Mouse (Mus musculus) stomach, embryonic 15.5 days (tissue): ENCODE data around the gene Cyp4f17. TPM values are rescaled to one million over a fixed set of nuclear protein-coding genes. Genes with fewer than 3 reads are reported as not detected.
"Not testable (repeated sequence)": the region's sequence is repeated elsewhere in the genome, so short reads cannot be mapped to it uniquely, and the experiment has no call there.

Experiments
- ATAC-seq: fragments of 200-750 bp; cut with Nextera tagmentation; 2 replicates; pipeline ENCODE4 v1.8.0; 2017; ENCODE audit warnings: low read depth, moderate number of reproducible peaks, moderate TSS enrichment; ENCODE audit not compliant: insufficient read depth, low FRiP score
- H3K27ac ChIP-seq: fragments of 300-500 bp; sonication (generic); 2 replicates; pipeline ENCODE4 v1.5.1; 2015; ENCODE audit warnings: mild to moderate bottlenecking, inconsistent platforms
- H3K27me3 ChIP-seq: fragments of 300-500 bp; sonication (generic); replicated peaks from 2 replicates; pipeline ENCODE4 v1.6.1; 2015; ENCODE audit warnings: inconsistent platforms
- H3K36me3 ChIP-seq: fragments of 300-500 bp; sonication (generic); 2 replicates; pipeline ENCODE4 v1.6.1; 2015; ENCODE audit warnings: inconsistent platforms
- H3K4me1 ChIP-seq: fragments of 300-500 bp; sonication (generic); 2 replicates; pipeline ENCODE4 v1.6.1; 2015; ENCODE audit warnings: inconsistent platforms
- H3K4me2 ChIP-seq: fragments of 300-500 bp; sonication (generic); 2 replicates; pipeline ENCODE4 v1.6.1; 2015; ENCODE audit warnings: mild to moderate bottlenecking, inconsistent platforms
- H3K4me3 ChIP-seq: fragments of 300-500 bp; sonication (generic); replicated peaks from 2 replicates; pipeline ENCODE4 v1.5.1; 2015; ENCODE audit warnings: inconsistent platforms
- H3K9ac ChIP-seq: fragments of 300-500 bp; sonication (generic); 2 replicates; pipeline ENCODE4 v1.6.1; 2015; ENCODE audit warnings: inconsistent platforms
- H3K9me3 ChIP-seq: fragments of 300-500 bp; sonication (generic); 2 replicates; pipeline ENCODE4 v1.6.1; 2016; ENCODE audit warnings: inconsistent platforms
- WGBS: fragments of 180-500 bp; shearing (Covaris S2); methylation state at CpG from one replicate; pipeline ENCODE4 v1.1.7; 2015; 5-methylcytosine and 5-hydroxymethylcytosine counted together
- polyA plus RNA-seq: library from polyadenylated mRNA; unstranded; fragments of >200 nt; fragmentation: Nextera tagmentation; extraction: Ambion mirVana; gene quantifications from 2 replicates; pipeline ENCODE4 v1.2.1, GENCODE M21; 2015

The Cyp4f17 gene
- polyA plus RNA-seq, 1 experiment from 2014 or later = 7.4 TPM

DNA sequence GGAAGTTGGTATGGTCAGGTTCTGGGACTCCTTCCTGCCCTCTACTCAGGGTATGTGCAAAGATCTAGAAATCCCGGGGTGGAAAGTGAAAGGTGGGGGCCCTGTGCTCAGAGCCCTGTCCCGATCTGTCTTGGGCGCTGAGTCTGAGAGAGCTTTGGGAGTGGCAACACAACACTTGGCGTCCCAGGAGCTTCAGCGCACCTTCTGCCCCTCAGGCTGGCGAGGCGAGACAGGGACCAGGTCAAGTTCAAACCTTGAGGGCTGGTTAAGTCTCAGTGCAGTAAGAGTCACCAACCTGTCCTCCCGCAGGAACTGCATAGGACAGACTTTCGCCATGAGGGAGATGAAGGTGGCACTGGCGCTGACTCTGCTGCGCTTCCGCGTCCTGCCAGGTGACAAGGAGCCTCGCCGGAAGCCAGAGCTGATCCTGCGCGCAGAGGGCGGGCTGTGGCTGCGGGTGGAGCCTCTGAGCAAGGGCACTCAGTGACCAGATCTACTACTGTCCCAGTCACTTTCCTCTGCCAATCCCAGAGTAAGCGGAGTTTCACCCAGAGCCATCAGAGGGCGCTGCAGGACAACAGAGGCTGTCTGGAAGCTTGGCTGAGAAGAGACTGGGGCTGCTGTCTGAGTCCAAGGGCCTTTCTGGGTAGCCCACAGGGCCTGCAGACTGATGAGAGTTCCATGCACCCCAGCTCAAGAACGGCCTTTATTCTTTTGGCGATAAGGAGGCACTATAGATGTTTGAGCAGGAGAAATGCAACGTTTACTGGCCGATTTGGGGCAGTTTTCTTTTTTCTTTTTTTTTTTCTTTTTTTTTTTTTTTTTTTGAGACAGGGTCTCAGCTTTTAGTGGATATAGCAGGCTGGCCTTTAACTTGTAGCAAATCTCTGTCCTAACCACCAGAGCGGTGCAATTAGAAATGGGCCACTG lies 22.8 kb downstream of the Cyp4f17 start:
- no peak overlapping the region for H3K27ac ChIP-seq
- no peaks in the 10 kb centered on the region for H3K36me3 ChIP-seq
- ATAC-seq = peak; percentile 93
- H3K9ac ChIP-seq = no peak overlapping the region
- H3K9me3 ChIP-seq = no peaks in the 10 kb centered on the region
- H3K27me3 ChIP-seq = no peaks in the 10 kb centered on the region
- WGBS = 20% methylated on average over 26 of the region's 26 CpGs
- H3K4me3 ChIP-seq = peak overlapping the region; percentile 36
- peak overlapping the region; percentile 50 for H3K4me2 ChIP-seq
- no peaks in the 10 kb centered on the region for H3K4me1 ChIP-seq

DNA sequence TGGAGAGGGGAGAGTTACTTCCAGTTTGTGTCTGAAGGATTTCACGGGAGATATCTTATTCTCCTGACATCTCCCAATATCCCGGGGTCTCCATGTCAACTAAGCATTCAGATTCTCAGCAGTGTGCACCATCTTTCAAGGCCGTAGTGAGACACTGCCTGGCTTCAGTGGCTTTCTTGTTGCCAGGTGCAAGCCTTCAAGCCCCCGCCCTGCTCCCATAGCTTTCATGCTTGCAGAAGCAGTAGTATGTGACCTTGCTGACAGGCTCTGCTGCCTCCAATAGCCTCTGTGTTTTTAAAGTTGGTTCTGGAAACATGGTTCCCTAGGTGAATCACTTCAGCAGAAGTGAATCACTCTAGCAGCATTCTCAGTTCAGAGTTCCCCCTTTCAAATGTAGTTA lies 26.5 kb downstream of the Cyp4f17 start:
- H3K4me1 ChIP-seq, H3K27me3 ChIP-seq, H3K4me3 ChIP-seq, H3K36me3 ChIP-seq, ATAC-seq, H3K9ac ChIP-seq, H3K9me3 ChIP-seq, H3K27ac ChIP-seq, H3K4me2 ChIP-seq: not testable (repeated sequence)
- 59% methylated on average over 4 of the region's 4 CpGs for WGBS

DNA sequence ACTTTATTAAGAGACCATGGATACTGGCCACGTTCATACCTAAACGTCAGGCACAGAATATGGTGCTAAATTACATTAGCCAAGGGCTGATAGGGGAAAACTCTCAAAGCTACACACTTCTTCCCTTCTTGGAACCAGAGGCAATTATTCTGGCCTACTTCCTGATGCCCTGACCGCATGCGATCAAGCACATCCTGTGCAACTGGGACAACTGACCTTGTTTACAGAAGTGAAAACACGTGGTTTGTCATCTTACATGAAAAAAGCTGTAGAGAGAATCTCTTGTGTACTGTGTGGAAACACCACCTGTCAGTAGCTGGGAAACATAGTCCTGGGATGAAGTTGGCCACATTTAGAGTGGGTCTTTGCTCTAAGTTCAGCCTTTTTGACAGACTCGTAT lies 28.2 kb downstream of the Cyp4f17 start:
- Histone ChIP-seq H3K9me3 (no peaks in the 10 kb centered on the region), H3K4me3 (no peak overlapping the region), H3K9ac (no peak overlapping the region), H3K36me3 (no peaks in the 10 kb centered on the region), H3K4me1 (peaks cover 4% of the 10 kb centered on the region; the same call in 1 of the 2 replicates), H3K27me3 (no peaks in the 10 kb centered on the region), H3K27ac (no peak overlapping the region), H3K4me2 (no peak overlapping the region)
- WGBS = 78% methylated on average over 6 of the region's 6 CpGs
- ATAC-seq = no peak

DNA sequence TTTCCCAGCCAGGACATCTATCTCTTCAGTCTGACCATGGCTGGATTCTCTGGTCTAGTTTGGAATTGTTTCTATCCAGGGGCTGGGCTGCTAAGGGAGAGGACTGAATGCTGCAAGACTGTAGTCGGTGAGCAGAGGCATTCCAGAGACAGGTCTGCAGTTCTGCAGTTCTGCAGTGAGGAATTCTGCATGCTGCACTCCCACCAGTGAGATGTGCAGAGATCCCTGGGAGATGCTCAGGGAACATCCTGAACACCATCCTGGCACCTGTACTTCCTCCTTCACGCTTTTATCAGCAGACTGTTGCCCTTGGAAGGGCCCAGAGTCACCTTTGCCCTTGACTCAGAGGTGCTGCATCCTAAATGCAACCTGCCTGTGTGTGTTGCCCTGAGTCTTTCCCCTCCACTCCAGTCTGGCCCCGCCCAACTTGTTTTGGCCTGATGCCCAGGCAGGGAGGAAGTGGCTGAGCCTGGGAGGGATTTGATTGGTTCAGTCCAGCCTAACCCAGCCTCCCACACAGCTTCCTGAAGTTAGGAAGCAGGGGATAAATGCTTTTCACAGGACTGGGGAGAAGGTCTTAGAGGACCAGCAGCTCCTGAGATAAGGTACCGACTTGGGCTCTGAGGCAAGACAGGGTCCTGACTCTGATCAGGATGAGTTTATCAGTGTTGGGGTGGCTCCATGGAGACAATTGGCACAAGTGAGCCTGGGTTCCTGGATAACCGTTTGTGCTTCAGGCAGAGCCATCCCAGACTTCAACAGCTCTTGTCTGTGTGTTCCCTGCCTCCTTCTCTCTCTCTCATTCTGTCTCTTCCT lies 30.4 kb downstream of the Cyp4f17 start, which contains the start of gene Cyp4f16:
TSS of gene Cyp4f16 (plus strand) at position 508 of the 816 bp plus-strand sequence.
- Histone ChIP-seq H3K9ac (peak within 1 kb of the TSS; percentile 3; the same call in 1 of the 2 replicates), H3K27ac (peak within 1 kb of the TSS; percentile 41; the same call in 1 of the 2 replicates), H3K4me3 (peak within 1 kb of the TSS; percentile 49), H3K4me2 (peak within 1 kb of the TSS; percentile 63)
- not testable (repeated sequence) for H3K27me3 ChIP-seq, H3K36me3 ChIP-seq, H3K4me1 ChIP-seq, H3K9me3 ChIP-seq
- 8% methylated on average over 5 of the region's 5 CpGs for WGBS
- ATAC-seq = peak; percentile 93

DNA sequence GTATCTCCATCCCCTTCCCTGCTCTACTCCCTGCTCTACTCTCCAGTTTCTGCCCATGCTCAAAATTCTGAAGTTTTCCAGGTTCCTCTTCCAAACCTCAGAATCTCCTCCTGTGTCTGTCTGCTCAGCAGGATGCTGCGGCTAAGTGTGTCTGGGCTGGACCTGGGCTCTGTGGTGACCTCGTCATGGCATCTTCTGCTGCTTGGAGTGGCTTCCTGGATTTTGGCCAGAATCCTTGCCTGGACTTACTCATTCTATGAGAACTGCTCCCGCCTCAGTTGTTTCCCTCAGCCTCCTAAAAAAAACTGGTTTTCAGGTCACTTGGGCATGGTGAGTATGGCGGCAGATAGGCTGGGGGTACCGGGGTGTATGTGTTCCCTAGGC lies 31.0 kb downstream of the Cyp4f17 start:
- Histone ChIP-seq H3K9ac (0 out of 2 replicates have a peak overlapping the region, but pooled peaks have one; percentile 3), H3K4me1 (peaks cover 4% of the 10 kb centered on the region; the same call in 1 of the 2 replicates), H3K36me3 (no peaks in the 10 kb centered on the region), H3K4me3 (peak overlapping the region; percentile 49), H3K27me3 (no peaks in the 10 kb centered on the region), H3K4me2 (peak overlapping the region; percentile 63), H3K9me3 (no peaks in the 10 kb centered on the region), H3K27ac (peak overlapping the region; percentile 41; the same call in 1 of the 2 replicates)
- ATAC-seq = no peak
- 51% methylated on average over 5 of the region's 5 CpGs for WGBS

DNA sequence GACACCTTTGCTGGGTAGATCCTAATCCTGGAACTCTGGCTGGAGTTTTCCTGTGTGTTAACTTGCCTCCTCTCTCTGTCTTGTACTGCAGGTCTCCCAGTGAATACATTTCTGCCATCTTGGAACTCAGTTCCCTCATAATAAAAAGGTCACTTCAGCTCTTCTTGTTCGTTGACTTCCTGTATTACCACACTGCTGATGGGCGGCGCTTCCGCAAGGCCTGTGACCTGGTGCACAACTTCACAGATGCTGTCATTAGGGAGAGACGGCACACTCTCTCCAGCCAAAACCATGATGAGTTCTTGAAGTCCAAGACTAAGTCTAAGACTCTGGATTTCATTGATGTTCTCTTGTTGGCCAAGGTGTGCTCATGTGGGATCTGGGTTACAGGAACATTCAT lies 38.9 kb downstream of the Cyp4f17 start:
- H3K36me3 ChIP-seq, ATAC-seq, H3K9me3 ChIP-seq, H3K27ac ChIP-seq, H3K27me3 ChIP-seq, H3K4me2 ChIP-seq, H3K4me1 ChIP-seq, H3K9ac ChIP-seq, H3K4me3 ChIP-seq: not testable (repeated sequence)
- WGBS = 84% methylated on average over 5 of the region's 5 CpGs

DNA sequence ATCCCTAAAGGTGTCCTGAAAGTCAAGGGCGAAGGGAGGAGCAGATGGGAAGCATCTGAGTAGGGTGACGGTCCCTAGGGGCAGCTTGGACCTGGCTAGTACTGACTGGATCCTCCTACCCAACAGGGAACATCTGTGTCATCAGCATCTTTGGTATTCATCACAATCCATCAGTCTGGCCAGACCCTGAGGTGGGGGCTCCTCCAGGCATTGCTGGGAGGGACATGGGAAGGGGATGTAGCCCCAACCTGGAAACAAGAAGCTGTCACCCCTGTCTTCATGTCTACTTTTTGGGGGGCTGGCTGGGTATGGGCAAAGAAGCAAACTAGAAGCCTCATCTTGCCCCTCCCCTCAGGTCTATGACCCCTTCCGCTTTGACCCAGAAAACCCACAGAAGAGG lies 44.5 kb downstream of the Cyp4f17 start:
- H3K4me2 ChIP-seq = peak overlapping the region; percentile 51
- not testable (repeated sequence) for H3K9ac ChIP-seq, H3K27me3 ChIP-seq, H3K4me3 ChIP-seq, H3K27ac ChIP-seq, H3K4me1 ChIP-seq, ATAC-seq, H3K36me3 ChIP-seq, H3K9me3 ChIP-seq
- 80% methylated on average over 3 of the region's 3 CpGs for WGBS

DNA sequence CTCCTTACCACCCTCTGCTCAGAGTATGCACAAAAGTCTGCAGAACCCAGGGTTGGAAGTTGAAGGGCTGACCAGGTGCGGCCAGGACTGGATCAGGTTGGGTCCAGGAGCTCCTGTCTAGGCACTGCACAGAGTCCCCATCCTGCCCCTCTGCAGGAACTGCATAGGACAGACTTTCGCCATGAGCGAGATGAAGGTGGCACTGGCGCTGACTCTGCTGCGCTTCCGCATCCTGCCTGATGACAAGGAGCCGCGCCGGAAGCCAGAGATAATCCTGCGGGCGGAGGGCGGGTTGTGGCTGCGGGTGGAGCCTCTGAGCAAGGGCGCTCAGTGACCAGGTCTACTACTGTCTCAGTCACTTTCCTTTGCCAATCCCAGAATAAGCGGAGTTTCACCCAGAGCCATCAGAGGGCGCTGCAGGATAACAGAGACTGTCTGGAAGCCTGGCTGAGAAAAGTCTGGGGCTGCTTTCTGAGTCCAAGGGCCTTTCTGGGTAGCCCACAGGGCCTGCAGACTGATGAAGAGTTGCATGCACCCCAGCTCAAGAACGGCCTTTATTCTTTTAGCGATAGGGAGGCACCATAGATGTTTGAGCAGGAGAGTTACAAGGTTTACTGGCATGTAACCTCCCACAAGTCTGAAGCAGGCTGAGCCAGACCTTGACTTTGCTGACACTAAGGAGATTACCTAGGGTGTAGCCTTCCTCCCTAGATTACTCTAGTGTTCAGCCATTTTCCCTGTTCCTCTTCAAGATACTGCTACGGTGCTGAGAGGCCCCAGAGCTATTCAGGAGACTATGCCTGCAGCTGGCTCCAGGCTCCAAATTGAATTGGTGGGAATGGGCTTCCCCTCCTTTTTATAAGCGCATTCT lies 45.3 kb downstream of the Cyp4f17 start:
- peak overlapping the region; percentile 26; the same call in 1 of the 2 replicates for H3K4me3 ChIP-seq
- 13% methylated on average over 20 of the region's 20 CpGs for WGBS
- H3K4me2 ChIP-seq = peak overlapping the region; percentile 51
- no peaks in the 10 kb centered on the region for H3K27me3 ChIP-seq
- peaks cover 8% of the 10 kb centered on the region; the same call in 1 of the 2 replicates for H3K4me1 ChIP-seq
- H3K36me3 ChIP-seq = no peaks in the 10 kb centered on the region
- H3K9ac ChIP-seq = no peak overlapping the region
- no peak overlapping the region for H3K27ac ChIP-seq
- no peaks in the 10 kb centered on the region for H3K9me3 ChIP-seq
- ATAC-seq = peak; percentile 68; the same call in 1 of the 2 replicates

DNA sequence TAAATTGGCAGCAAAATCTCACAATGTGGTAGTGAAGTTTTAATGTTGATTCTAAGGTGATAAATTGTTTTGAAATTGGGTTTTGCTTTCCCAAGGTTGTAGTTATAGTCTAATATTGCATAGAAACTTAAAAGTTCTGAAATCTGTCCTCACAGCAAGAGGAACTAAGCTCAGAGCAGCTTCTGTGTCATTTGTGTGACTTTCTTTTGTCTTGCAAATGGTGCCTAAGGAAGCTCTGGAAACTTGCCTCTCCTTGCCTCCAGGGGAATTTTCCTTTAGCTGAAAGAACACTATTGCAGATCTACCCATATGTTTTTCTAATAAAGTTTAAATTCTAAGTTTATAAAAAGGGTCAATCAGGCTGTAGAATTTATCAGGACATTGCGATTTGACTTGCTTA lies 47.2 kb downstream of the Cyp4f17 start:
- H3K4me3 ChIP-seq, H3K27me3 ChIP-seq, H3K9ac ChIP-seq, H3K36me3 ChIP-seq, ATAC-seq, H3K9me3 ChIP-seq, H3K27ac ChIP-seq, H3K4me2 ChIP-seq, H3K4me1 ChIP-seq: not testable (repeated sequence)
- 47% methylated on average over 1 of the region's 1 CpGs for WGBS

DNA sequence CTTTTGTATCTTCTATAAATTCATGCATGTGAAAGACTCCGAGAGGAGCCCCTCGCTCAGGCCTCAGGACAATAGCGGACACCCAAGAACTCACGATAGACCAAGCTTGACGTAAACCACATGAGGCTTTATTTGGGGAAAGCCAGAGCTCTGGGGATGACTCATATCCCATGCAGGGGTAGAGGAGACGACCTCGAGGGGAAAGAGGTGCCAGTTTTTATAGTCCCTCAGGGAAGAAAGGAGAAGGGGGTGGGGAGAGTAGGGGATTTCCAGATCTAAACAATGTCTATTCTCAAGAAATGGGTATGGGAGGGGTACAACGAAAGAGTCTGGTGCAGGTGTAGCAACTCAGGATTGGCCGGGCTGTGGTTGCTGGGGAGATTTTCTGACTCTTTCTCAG lies 48.5 kb downstream of the Cyp4f17 start:
- H3K4me1 ChIP-seq, ATAC-seq, H3K27me3 ChIP-seq, H3K9me3 ChIP-seq, H3K27ac ChIP-seq, H3K9ac ChIP-seq, H3K36me3 ChIP-seq, H3K4me3 ChIP-seq, H3K4me2 ChIP-seq: not testable (repeated sequence)
- WGBS = 72% methylated on average over 9 of the region's 9 CpGs

DNA sequence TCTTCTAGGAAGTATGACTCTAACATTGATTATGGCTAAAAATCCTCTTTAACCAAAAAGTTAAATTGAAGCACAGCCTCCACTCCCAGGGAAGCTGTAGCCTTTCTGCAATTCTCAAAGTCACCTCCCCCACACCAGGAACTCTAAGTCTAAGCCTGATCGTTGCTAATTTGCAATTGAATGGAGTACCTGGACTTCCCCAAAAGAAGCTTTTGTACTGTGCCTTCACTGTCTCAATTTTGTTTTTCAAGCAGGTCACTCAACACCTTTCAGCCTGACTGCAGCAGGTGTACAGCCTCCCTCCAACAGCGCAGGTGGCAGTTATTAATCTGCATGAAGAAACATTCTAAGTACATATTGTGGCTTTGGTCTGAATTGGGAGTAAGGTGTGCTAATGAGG lies 57.5 kb downstream of the Cyp4f17 start:
- not testable (repeated sequence) for H3K4me1 ChIP-seq, H3K9me3 ChIP-seq, H3K4me2 ChIP-seq, H3K9ac ChIP-seq, H3K27ac ChIP-seq, ATAC-seq, H3K36me3 ChIP-seq, H3K4me3 ChIP-seq, H3K27me3 ChIP-seq
- WGBS = 83% methylated on average over 2 of the region's 2 CpGs
